Mouse (Mus musculus) G1E (cell line): ENCODE measurements around the gene Zcchc2.

ENCODE experiments used
- CTCF ChIP-seq: IDR thresholded peaks from 2 replicates; pipeline ENCODE4 v1.5.1; 2012; ENCODE audit warnings: low read depth, low read length, inconsistent platforms, mixed read lengths
- GATA1 ChIP-seq: IDR thresholded peaks from 2 replicates; pipeline ENCODE4 v1.6.1; 2012; ENCODE audit warnings: borderline replicate concordance, low read length, inconsistent platforms, mixed read lengths

- no peak for TF ChIP-seq CTCF
- TF ChIP-seq GATA1: no peak
Measured at GRCm38 (mm10) chr1:106019854-106020253, 29.6 kb downstream of the Zcchc2 start.
